Mouse (Mus musculus) ovary, postnatal 10 days (tissue): ENCODE measurements at regions not wholly inside any gene's neighbourhood (a gene's known extent, or its start where the extent isn't known, plus 50 kb on each side); places are given as distances from the start of the nearest gene placed in this dataset.
"Not testable (repeated sequence)": the region's sequence is repeated elsewhere in the genome, so short reads cannot be mapped to it uniquely, and the experiment has no call there.

Experiments
- DNase-seq: peaks from one replicate; pipeline ENCODE4 v3.0.0; 2022; ENCODE audit warnings: low spot score

DNA sequence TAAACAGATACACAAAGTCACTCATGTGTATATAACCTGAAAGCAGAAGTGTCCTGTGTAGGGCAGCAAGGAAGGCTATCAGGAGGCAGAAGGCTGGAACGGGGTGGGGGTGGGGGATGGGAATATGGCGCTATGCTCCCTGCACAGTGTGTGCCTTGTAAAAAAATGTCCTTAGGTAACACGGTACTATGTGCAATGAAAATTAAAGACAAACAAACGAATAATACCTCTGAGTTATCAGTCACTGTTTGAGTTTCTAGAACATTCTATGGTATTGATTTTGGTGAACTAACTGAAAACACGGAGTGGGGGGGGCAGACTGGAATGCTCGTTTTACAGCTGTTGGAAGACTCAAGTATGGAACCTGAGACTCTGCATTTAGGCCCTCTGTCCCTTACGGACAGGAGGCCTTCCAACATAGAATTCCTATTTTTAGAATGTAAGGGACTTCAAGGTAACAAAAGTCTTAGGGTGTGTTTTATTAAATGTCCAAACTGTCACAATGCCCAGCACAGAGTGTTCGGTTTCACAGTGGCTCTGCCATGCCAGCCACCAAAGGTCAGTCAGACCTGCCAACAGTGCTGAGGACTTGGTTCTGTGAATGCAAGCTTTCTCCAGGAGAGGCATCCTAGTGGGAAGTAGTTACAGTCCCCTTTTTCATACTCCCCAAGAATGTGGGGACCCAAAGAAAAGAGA, 240.6 kb downstream of the Ano6 start:
- DNase-seq, result no peak

- no peak for DNase-seq
These were observed 244.6 kb downstream of the Ano6 start for GRCm38 (mm10) chr15:96035273-96035672.

DNA sequence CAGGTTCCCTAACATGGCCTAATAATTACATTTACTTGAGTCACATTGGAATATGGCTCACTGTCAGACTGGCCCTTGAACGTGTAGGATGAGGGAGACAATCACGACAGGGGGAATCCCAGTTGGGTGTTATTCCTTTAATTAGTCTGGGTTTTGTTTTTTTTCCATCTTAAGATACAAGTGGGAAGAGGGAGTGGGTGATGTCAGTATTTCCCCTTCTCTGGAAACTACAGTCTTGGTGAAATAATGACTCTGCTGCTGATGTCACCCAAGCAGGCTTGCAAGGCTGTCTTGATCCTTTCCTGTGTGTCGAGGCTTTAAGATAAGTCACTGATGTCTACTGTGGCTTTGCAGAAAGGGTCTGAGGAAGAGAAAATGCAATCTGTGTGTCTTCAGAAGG, 241.8 kb upstream of the Arid2 start:
- DNase-seq, result no peak

DNA sequence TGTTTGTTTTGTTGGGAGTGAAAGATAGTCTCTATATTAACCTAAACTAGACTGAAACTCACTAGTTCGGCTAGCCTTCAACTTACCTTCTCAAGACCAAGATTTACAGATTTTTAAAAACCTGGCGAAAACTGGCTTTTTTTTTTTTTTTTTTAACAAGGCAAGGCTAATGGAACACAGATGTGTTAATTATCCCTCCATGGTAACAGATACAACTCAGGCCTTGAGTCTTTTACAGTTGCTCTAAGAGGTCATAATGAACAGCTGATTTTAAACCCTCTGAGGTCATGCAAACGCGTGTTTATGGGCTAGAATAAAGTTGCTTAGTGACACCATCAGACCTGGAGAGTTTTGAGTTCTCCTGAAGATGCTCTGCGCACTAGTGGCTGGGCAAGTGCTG, 240.7 kb upstream of the Arid2 start:
- no peak for DNase-seq

DNA sequence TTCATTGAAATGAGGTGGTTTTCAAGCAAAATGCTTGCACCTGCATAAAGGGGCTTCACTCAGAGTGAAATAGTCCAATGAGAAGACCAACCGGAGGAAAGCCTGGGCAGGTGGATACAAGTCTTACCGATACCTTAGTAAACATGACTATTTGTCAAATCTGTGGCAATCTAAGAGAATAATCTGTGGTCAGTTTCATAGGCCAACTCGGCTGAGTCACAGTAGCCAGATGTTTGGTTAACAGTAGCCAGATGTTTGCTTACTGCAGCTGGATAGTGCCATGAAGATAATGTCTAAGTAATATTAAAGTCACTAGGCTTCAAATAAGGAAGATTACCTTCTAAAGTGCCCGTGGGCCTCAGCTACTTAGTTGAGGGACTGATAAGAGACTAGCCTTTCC, 236.9 kb upstream of the Arid2 start:
- DNase-seq, result no peak

DNA sequence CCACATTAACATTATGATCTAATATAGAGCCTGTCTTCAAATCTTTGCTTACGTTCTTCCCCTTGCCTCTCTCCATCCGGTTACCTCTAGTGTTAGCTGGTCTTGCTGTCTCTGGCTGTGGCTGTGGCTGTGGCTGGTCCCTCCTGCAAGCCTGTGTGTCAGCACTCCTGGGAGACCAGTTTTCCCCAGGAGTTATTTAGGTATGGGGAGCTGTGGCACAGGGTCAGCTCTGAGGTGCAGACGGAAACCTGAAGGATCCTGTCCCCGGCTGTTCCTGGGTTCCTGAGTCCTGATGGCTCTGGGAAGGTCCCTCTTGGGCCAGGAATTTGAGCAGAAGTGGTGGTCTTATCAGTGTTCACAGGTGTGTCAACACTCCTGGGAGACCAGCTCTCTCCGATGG, 234.7 kb upstream of the Arid2 start:
- DNase-seq, result no peak

DNA sequence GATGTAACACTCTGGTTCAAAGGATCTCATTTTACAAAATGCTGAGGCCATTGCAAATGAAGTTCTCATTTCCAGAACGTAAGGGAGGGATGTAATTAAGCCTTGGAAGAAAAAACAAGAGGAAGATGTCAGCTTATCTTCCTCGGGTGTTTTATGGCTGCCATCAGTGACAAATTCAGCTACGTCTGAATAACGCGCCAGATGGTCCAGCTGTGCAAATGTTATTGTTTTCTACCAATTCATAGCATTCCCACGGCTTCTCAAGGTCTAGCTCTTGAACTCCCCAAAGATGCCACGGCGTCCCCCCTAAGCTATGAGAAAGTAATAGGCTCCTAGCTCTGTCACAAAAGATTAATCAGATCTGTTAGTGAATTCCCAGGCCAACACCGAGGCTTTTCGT, 232.0 kb upstream of the Arid2 start:
- no peak for DNase-seq

DNA sequence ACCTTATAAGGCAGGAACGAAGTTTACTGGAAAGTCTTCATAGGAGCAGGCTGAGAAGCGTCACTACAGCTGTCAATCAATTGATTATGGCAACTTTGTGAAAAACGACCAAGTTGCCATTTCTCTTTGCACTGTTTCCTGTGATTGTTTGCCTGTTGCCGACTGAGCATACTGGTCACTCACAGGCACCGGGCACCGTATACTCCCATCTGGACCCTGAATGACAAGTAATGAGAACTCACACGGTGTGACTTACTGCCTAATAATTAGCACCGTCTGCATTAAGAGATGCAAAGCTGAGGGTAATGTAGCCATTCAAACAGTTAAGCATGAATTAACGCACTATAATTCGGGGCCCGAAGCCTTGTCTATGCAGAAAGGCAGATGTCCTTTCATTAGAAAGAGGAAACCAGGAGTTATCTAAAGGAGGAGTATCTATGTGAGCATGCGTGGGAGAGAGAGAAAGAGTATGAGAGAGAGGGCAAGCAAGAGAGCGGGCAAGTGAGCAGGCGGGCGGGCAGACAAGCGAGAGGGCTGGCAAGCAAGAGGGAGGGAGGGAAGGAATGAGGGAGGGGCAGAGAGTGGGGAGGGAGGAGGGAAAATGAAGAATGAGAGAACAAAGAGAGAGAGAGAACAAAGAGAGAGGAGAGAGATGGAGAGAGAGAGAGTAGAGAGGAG, 231.4 kb upstream of the Arid2 start:
- DNase-seq, result no peak

- no peak for DNase-seq
These were observed 227.7 kb upstream of the Arid2 start for GRCm38 (mm10) chr15:96059623-96060022.

GRCm38 (mm10) chr15:96064499-96065217, 222.7 kb upstream of the Arid2 start:
- DNase-seq, result no peak

DNA sequence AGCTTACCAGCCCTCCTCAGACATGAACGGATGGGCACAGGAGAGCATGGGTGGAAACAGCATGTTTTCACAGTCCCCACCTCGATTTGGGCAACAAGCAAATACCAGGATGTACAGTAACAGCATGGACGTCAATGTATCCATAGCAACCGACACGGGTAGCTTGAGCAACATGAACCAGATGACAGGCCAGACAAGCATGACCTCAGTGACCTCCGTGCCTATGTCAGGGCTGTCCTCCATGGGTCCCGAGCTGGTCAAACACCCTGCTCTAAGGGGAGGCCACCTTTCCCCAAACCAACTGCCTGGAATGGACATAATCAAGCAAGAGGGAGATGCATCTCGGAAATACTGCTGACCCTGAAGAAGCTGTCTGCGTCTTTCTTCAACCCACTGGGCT, 211.7 kb upstream of the Arid2 start:
- DNase-seq, result no peak

- no peak for DNase-seq
These were observed 209.6 kb upstream of the Arid2 start for GRCm38 (mm10) chr15:96077756-96078155.

DNA sequence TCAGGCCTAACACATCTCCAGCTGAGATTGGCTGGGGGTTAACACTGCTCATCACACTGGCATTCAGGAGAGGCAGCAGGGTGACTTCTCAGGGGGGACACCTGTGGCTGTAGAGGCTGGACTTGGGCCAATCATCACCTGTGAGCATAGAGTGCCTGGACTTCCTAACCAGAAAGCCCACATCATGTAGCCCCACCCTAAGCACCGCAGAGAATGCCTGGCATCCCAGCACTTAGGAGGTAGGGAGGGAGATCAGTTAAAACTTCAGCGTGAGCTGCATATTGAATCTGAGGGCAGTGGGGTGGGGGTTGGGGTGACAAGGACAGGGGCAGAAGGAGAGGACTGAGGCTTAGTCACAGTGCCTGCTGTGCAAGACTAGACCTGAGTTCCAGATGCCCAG, 208.7 kb upstream of the Arid2 start:
- DNase-seq, result no peak

DNA sequence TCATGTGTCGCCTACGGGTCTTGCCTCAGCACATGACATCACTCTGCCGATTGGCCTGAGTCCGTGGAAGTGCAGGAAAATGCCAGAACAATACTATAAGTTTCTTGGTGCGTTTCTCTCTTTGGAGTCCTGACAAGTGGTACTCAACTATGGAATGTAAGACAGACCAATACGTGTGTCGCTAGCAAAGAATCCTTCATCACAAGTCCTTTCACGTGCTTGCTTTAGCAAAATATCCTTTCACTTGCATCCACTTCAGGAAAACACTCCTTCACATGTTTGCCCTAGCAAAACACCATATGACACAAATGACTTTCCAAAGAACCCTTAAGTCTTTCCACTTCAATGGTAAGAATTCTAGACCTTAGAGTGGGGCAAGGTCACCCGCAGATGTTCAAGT, 197.6 kb upstream of the Arid2 start:
- no peak for DNase-seq

DNA sequence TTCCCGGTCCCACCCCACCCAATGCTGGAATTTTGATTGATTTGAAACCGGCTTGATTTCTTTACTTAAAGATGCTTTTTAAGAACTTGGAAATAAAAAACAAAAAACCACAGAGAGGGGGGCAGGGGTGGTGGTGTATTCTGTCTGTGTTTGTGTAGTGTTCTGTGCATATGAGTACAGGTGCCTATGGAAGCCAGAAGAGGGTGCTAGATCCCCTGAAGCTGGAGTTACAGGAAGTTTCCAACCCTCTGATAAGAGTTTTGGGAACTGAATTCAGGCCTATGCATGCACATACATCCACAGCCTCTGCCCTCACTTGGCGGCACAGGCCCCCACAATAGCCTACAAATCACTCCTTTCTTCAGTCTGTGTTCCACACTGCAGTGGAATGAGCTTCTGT, 190.9 kb upstream of the Arid2 start:
- DNase-seq, result no peak

- DNase-seq, result no peak
These were observed 188.5 kb upstream of the Arid2 start for GRCm38 (mm10) chr15:96098821-96099220.

DNA sequence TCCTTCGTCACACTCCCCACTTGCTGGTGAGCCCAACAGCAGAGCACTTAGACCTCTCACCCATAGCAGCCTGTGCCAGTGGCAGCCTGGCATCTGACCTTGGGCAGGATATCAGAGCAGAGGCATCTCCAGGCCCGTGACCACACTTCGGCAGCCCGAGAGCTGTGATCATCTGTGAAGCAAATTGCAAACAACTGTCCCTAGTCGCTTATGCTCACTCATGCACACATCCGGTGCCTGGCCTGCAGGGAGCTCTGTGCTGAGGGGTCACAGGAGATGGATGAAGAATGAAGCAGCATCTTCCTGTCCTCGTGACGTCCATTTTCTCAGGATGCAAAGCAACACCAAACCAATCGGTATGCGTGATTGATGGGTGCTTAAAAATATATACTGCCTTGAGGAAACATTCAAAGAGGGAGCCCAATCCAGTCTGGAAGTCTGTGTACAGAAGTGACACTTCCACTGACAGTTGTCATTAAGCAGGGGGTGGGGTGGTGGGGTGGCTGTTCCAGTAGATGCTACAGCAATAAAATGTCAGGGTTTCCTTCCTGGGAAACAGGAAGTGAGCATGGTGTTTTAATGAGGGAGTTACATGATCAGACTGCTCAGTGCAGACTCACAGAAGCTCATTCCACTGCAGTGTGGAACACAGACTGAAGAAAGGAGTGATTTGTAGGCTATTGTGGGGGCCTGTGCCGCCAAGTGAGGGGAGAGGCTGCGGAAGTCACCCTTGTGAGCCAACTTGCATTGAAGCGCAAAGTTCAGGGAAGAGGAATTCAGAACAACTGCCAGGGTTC, 187.3 kb upstream of the Arid2 start:
- not testable (repeated sequence) for DNase-seq

DNA sequence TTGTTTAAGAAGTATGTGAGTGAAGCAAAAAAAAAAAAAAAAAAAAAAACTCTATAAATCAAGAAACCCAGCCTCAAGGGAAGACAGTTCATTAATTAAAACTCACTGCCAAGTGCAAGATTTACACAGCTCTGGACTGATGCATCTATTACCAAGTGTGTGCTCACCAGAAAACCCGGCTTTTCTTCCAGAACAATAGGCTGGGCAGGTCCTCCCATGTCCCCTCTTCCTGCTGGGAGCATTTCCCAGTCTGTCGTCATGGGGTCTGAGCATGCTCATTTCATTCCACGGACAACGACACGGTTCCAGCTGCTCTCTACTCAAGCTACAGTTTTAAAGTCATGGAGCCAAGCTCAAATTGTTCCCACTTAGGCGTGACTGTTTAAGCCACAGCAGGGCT, 183.6 kb upstream of the Arid2 start:
- DNase-seq, result no peak

DNA sequence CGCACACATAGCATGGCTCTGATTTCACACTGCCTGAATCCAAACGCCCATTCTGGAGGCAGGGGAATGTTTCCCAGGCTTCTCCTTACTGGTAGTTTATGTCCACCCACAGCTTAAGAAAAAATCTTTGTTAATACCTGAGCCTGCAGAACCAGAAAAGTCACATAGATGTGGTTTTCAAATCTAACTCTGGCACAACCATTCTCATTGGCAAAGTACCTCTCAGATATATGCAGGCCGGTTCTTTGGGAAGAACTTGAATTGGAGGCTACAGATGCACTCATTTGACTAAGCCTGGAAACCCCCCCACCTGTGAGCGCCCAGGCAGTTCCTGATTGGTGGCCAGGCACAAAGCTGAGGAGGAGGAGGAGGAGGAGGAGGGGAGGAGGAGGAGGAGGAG, 179.8 kb upstream of the Arid2 start:
- no peak for DNase-seq

- DNase-seq, result no peak
These were observed 174.2 kb upstream of the Arid2 start for GRCm38 (mm10) chr15:96113091-96113490.

- DNase-seq, result no peak
These were observed 172.7 kb upstream of the Arid2 start for GRCm38 (mm10) chr15:96114616-96115015.

GRCm38 (mm10) chr15:96115196-96115595, 172.1 kb upstream of the Arid2 start:
- no peak for DNase-seq

- no peak for DNase-seq
These were observed 168.1 kb upstream of the Arid2 start for GRCm38 (mm10) chr15:96119240-96119639.
